Mouse (Mus musculus): ENCODE measurements around the gene Trpm4.
"Not testable (repeated sequence)": the region's sequence is repeated elsewhere in the genome, so short reads cannot be mapped to it uniquely, and the experiment has no call there.

Gene Trpm4

GRCm38 (mm10) chr7:45333431-45333982 lies at the start of gene Trpm4:
Trpm4 (minus strand) TSS chr7:45333780.
- peak; percentile 56 for DNase-seq (ENCODE audit: low spot score)

- DNase-seq (ENCODE audit: low spot score), result no peak
Measured at GRCm38 (mm10) chr7:45376057-45376456, 42.5 kb upstream of the Trpm4 start.

- no peak for DNase-seq (ENCODE audit: low spot score)
Measured at GRCm38 (mm10) chr7:45374620-45375019, 41.0 kb upstream of the Trpm4 start.

- DNase-seq (ENCODE audit: low spot score), result no peak
Measured at GRCm38 (mm10) chr7:45372371-45372770, 38.8 kb upstream of the Trpm4 start.

- no peak for DNase-seq (ENCODE audit: low spot score)
Measured at GRCm38 (mm10) chr7:45370475-45371311, 37.1 kb upstream of the Trpm4 start, which contains the start of gene Lin7b. Lin7b (minus strand) TSS chr7:45370583.

- no peak for DNase-seq (ENCODE audit: low spot score)
Measured at GRCm38 (mm10) chr7:45369836-45370474, 36.4 kb upstream of the Trpm4 start.

- DNase-seq (ENCODE audit: low spot score), result no peak
Measured at GRCm38 (mm10) chr7:45369022-45369745, 35.6 kb upstream of the Trpm4 start.

GRCm38 (mm10) chr7:45368178-45368577 lies 34.6 kb upstream of the Trpm4 start:
- DNase-seq (ENCODE audit: low spot score), result no peak

- peak; percentile 91 for DNase-seq (ENCODE audit: low spot score)
Measured at GRCm38 (mm10) chr7:45367020-45367880, 33.7 kb upstream of the Trpm4 start.

GRCm38 (mm10) chr7:45366652-45367019 lies 33.1 kb upstream of the Trpm4 start, which contains the start of gene Ppfia3:
Ppfia3 (minus strand) TSS chr7:45367019.
- no peak for DNase-seq (ENCODE audit: low spot score)

- DNase-seq (ENCODE audit: low spot score), result peak; percentile 35
Measured at GRCm38 (mm10) chr7:45365742-45366651, 32.4 kb upstream of the Trpm4 start.

DNA sequence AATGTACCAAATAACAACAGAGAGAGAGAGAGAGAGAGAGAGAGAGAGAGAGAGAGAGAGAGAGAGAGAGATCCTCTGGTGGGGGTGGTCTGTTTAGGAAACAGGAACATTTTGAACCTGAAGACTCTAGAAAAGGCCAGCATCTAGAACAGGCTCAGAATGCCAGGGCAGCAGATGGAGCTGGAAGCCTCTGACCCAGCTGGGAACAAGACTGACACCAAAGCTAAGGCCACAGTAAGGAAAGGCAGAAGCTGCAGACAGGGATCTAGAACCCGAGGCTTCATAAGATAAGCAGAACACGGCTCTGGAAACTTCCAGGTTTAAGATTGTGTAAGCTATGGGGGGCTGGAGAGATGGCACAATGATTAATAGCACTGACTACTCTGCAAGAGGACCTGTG lies 30.4 kb upstream of the Trpm4 start:
- DNase-seq (ENCODE audit: low spot score), result no peak

GRCm38 (mm10) chr7:45362801-45363200 lies 29.2 kb upstream of the Trpm4 start:
- no peak for DNase-seq (ENCODE audit: low spot score)

- DNase-seq (ENCODE audit: low spot score), result no peak
Measured at GRCm38 (mm10) chr7:45361243-45361804, 27.7 kb upstream of the Trpm4 start.

DNA sequence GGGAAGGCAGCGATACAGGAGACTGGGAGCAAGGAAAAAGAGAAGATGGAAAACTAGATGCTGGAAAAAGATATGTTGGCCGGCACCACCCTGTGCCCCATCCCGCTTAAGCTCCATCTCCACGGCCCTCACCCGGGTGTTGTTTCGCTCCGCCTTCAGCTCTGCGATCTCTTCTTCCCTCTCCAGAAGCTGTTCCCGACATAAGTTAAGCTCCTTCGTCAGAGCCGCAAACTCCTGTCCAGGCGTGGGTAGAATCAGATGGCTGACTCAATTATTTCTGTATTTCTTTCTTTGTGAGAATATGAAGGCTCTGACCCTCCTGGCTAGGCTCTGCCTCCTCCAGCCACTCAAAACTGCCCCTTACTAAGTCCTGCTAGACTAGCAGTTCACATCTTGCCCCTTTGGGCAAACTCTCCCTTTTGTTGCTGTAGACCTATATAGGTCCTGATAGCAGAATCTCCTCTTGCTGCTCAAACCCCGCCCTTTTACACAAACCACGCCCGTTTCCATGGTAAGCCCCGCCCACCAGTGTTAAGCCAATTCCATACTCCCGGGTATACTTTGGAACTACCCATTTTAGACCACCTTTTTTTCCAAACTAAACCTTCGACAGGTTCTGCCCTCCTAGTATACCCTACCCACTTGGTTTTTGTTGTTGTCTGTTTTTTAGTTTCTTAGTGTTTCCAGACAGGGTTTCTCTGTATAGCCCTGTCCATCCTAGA lies 27.0 kb upstream of the Trpm4 start:
- DNase-seq (ENCODE audit: low spot score), result no peak

DNA sequence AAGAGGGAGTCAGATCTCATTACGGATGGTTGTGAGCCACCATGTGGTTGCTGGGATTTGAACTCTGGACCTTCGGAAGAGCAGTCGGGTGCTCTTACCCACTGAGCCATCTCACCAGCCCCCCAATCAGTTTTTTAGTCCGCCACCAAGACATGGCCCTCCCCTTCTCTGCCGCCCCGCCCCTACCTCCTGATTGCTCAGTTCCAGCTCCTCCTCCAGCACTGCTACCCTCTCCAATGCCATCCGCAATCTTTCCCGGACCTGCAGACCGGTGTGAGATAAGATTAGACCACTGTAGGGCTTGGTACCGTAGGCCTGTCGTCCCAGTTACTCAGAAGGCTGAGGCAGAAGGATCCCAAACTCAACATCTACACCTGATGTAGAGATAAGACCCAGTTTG lies 25.5 kb upstream of the Trpm4 start:
- not testable (repeated sequence) for DNase-seq (ENCODE audit: low spot score)

DNA sequence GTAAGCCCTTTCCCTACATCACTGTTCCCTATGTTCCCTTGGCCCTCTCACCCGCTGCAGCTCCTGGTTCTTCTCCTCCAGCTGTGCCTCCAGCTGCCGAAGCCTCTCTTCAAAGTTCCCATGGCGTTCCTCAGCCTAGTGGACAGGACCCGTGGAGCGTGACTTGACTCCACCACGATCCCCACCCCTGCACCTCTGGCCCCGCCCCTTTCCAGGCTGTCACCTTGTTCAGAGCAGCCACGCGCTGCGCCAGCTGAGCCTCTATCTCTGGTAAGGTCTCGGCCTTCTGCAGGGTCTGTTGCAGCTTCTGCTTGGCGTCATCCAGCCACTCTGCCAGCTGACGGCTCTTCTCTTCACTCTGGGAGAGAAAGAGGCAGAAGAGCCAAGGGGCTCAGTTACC lies 22.5 kb upstream of the Trpm4 start:
- no peak for DNase-seq (ENCODE audit: low spot score)

DNA sequence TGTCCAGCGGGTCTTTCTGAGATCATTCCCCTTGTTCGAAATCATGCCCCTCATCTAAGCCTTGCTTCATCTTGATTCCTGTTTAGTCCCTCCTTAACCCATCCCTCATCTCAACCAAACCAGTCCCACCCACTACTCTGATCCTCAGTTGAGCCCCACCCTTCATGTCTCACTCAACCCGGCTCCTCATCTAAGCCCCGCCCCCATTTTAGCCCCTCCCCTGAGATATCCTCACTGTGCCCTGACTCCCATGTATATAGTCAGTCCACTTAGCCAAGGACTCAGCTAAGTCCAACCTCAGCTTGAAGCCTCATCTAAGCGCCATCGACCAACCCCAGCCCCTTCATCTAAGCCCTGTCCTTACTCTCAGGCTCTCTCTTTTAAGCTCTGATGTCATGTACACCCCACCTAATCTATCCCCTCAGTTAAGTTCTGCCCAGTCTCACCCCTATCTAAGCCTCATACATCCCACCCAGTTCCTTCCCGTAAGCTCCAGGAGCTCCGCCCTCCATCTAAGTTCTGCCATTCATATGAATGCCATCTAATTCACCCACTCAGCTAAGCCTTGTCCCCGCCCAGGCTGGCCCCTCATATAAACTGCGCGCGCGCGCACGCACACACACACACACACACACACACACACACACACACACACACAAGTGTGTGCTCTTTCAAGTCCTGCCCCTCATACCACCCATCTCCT lies 21.9 kb upstream of the Trpm4 start:
- DNase-seq (ENCODE audit: low spot score), result no peak

DNA sequence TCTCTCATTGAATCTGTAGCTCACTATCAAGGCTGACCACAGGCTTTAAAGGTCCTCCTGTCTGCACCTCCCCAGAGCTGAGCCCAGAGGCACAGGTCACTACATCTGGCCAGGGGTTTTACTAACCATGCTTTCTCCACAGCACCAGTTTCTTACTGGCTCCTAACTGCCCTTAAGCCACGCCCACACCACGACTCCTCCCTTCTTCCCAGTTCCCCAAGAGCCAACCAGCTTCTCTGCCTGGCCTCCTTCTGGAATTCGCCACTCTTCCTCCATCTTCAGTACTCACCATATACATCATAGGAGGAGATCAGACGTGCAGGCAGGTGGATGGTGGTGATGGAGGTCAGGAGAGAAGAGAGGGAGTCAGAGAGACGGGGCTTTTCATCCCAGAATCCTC lies 19.5 kb upstream of the Trpm4 start:
- no peak for DNase-seq (ENCODE audit: low spot score)
